Mouse (Mus musculus): ENCODE measurements around the gene Nr2c1.

The Nr2c1 gene

GRCm38 (mm10) chr10:94140227-94140931, 7.4 kb upstream of the Nr2c1 start:
- no peak for DNase-seq

GRCm38 (mm10) chr10:94142427-94142826, 5.4 kb upstream of the Nr2c1 start:
- no peak for DNase-seq

- no peak for DNase-seq
Measured at GRCm38 (mm10) chr10:94144581-94144980, 3.2 kb upstream of the Nr2c1 start.

- no peak for DNase-seq
Measured at GRCm38 (mm10) chr10:94147391-94147755, 450 bp upstream of the Nr2c1 start.

- no peak for DNase-seq
Measured at GRCm38 (mm10) chr10:94151488-94151887, 3.7 kb downstream of the Nr2c1 start.

- DNase-seq: no peak
Measured at GRCm38 (mm10) chr10:94153841-94154240, 6.0 kb downstream of the Nr2c1 start.

GRCm38 (mm10) chr10:94158962-94159361, 11.1 kb downstream of the Nr2c1 start:
- DNase-seq: no peak

- no peak for DNase-seq
Measured at GRCm38 (mm10) chr10:94159406-94159805, 11.6 kb downstream of the Nr2c1 start.

- DNase-seq: no peak
Measured at GRCm38 (mm10) chr10:94161051-94161765, 13.4 kb downstream of the Nr2c1 start.

- DNase-seq: no peak
Measured at GRCm38 (mm10) chr10:94162031-94162430, 14.2 kb downstream of the Nr2c1 start.

GRCm38 (mm10) chr10:94164104-94164845, 16.5 kb downstream of the Nr2c1 start:
- no peak for DNase-seq

- no peak for DNase-seq
Measured at GRCm38 (mm10) chr10:94165426-94165825, 17.6 kb downstream of the Nr2c1 start.

GRCm38 (mm10) chr10:94167051-94167750, 19.4 kb downstream of the Nr2c1 start:
- no peak for DNase-seq

GRCm38 (mm10) chr10:94171440-94172130, 23.8 kb downstream of the Nr2c1 start:
- DNase-seq: no peak

- DNase-seq: no peak
Measured at GRCm38 (mm10) chr10:94172137-94172536, 24.3 kb downstream of the Nr2c1 start.

- no peak for DNase-seq
Measured at GRCm38 (mm10) chr10:94172706-94173105, 24.9 kb downstream of the Nr2c1 start.

- no peak for DNase-seq
Measured at GRCm38 (mm10) chr10:94174652-94175051, 26.8 kb downstream of the Nr2c1 start.

GRCm38 (mm10) chr10:94183199-94183598, 35.4 kb downstream of the Nr2c1 start:
- DNase-seq: no peak

GRCm38 (mm10) chr10:94198482-94199405, 50.9 kb downstream of the Nr2c1 start, which contains the start of gene Ndufa12:
Ndufa12 (plus strand) TSS chr10:94198720.
- peak; percentile 94 for DNase-seq

- DNase-seq: no peak
Measured at GRCm38 (mm10) chr10:94204973-94205372, 57.1 kb downstream of the Nr2c1 start.
